Mouse (Mus musculus): Measurements from ENCODE around the gene Ptpn20. TPM values are rescaled to one million over a fixed set of nuclear protein-coding genes. Genes with fewer than 3 reads are reported as not detected.

Ptpn20 gene
- polyA plus RNA-seq (2014; fragmentation: Illumina TruSeq; extraction: RNeasy Lipid Tissue Mini Kit (QIAGEN cat#74804); ENCODE audit: low read depth, low replicate concordance): 181 TPM

DNA sequence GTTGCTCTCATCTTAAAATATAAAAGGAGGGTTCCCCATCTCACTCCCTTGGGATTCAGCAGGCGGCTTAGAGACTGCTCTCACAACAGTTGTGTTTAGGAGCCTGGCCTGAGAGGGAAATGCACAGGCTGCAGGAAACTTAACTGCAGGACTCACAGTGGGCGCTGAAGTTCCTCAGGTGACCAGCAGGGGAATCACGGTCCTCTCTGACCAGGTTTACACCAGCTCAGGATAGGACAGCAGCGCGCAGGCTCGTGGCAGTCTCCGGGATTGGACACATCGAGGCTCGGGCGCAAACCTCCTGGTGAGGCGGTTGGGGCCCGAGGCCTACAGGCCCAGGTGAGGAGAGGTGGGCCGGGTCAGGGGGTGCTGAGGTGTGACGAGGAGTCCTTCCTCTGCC is at the start of gene Ptpn20:
Gene Ptpn20 (plus strand): TSS at position 257 of the 400 bp plus-strand sequence.

Other genes with a start within 250 kb of the Ptpn20 start
- 118 TPM for gene Mapk8, start 142.0 kb upstream of the Ptpn20 start, polyA plus RNA-seq (2014; fragmentation: Illumina TruSeq; extraction: RNeasy Lipid Tissue Mini Kit (QIAGEN cat#74804); ENCODE audit: low read depth, low replicate concordance)
- gene Frmpd2, start 117.5 kb upstream of the Ptpn20 start, polyA plus RNA-seq (2014; fragmentation: Illumina TruSeq; extraction: RNeasy Lipid Tissue Mini Kit (QIAGEN cat#74804); ENCODE audit: low read depth, low replicate concordance): 0.74 TPM